Mouse (Mus musculus): ENCODE data around the gene Ggta1. TPM values are rescaled to one million over a fixed set of nuclear protein-coding genes. Genes with fewer than 3 reads are reported as not detected.
A peak's percentile ranks its signal among the peaks of the same experiment; 100 is the strongest.

Gene Ggta1
- total RNA-seq (2015; ENCODE audit: low replicate concordance) (7.9 and 9.8 TPM in 2 replicates), total RNA-seq (2017; ENCODE audit: low replicate concordance) (18.4 and 20.8 TPM in 2 replicates)

- no peak for ATAC-seq (replicated peaks; ENCODE audit: low FRiP score, poor library complexity, severe bottlenecking)
Observed at GRCm38 (mm10) chr2:35462791-35463281, at the start of gene Ggta1. Gene Ggta1, minus strand, starts transcription at chr2:35463231.

- no peak for ATAC-seq (replicated peaks; ENCODE audit: low FRiP score, poor library complexity, severe bottlenecking)
Observed at GRCm38 (mm10) chr2:35512226-35512625, 49.2 kb upstream of the Ggta1 start.

GRCm38 (mm10) chr2:35510920-35511319 is 47.9 kb upstream of the Ggta1 start:
- no peak for ATAC-seq (replicated peaks; ENCODE audit: low FRiP score, poor library complexity, severe bottlenecking)

- ATAC-seq (replicated peaks; ENCODE audit: low FRiP score, poor library complexity, severe bottlenecking) = no peak
Observed at GRCm38 (mm10) chr2:35509888-35510287, 46.9 kb upstream of the Ggta1 start.

- ATAC-seq (replicated peaks; ENCODE audit: low FRiP score, poor library complexity, severe bottlenecking) = no peak
Observed at GRCm38 (mm10) chr2:35509343-35509667, 46.3 kb upstream of the Ggta1 start.

GRCm38 (mm10) chr2:35508597-35509342 is 45.7 kb upstream of the Ggta1 start:
- no peak for ATAC-seq (replicated peaks; ENCODE audit: low FRiP score, poor library complexity, severe bottlenecking)

GRCm38 (mm10) chr2:35507191-35507511 is 44.1 kb upstream of the Ggta1 start:
- peak; percentile 74 for ATAC-seq (replicated peaks; ENCODE audit: low FRiP score, poor library complexity, severe bottlenecking)

- ATAC-seq (replicated peaks; ENCODE audit: low FRiP score, poor library complexity, severe bottlenecking) = 0 out of 2 replicates have a peak, but pooled peaks have one; percentile 28
Observed at GRCm38 (mm10) chr2:35506311-35507190, 43.5 kb upstream of the Ggta1 start.

GRCm38 (mm10) chr2:35505519-35506286 is 42.7 kb upstream of the Ggta1 start:
- ATAC-seq (replicated peaks; ENCODE audit: low FRiP score, poor library complexity, severe bottlenecking) = no peak

GRCm38 (mm10) chr2:35504417-35504776 is 41.4 kb upstream of the Ggta1 start:
- ATAC-seq (replicated peaks; ENCODE audit: low FRiP score, poor library complexity, severe bottlenecking) = no peak

GRCm38 (mm10) chr2:35503723-35504416 is 40.8 kb upstream of the Ggta1 start:
- no peak for ATAC-seq (replicated peaks; ENCODE audit: low FRiP score, poor library complexity, severe bottlenecking)

GRCm38 (mm10) chr2:35503021-35503722 is 40.1 kb upstream of the Ggta1 start:
- no peak for ATAC-seq (replicated peaks; ENCODE audit: low FRiP score, poor library complexity, severe bottlenecking)

- ATAC-seq (replicated peaks; ENCODE audit: low FRiP score, poor library complexity, severe bottlenecking) = 0 out of 2 replicates have a peak, but pooled peaks have one; percentile 48
Observed at GRCm38 (mm10) chr2:35502561-35502960, 39.5 kb upstream of the Ggta1 start.

GRCm38 (mm10) chr2:35499474-35499873 is 36.4 kb upstream of the Ggta1 start:
- ATAC-seq (replicated peaks; ENCODE audit: low FRiP score, poor library complexity, severe bottlenecking) = no peak

- no peak for ATAC-seq (replicated peaks; ENCODE audit: low FRiP score, poor library complexity, severe bottlenecking)
Observed at GRCm38 (mm10) chr2:35498961-35499360, 35.9 kb upstream of the Ggta1 start.

GRCm38 (mm10) chr2:35497662-35498196 is 34.7 kb upstream of the Ggta1 start:
- ATAC-seq (replicated peaks; ENCODE audit: low FRiP score, poor library complexity, severe bottlenecking) = no peak

- ATAC-seq (replicated peaks; ENCODE audit: low FRiP score, poor library complexity, severe bottlenecking) = no peak
Observed at GRCm38 (mm10) chr2:35496279-35497013, 33.4 kb upstream of the Ggta1 start.
